Mouse (Mus musculus) right cerebral cortex, adult 2 months (tissue): ENCODE data around the gene Ctcf.
"Not testable (repeated sequence)": the region's sequence is repeated elsewhere in the genome, so short reads cannot be mapped to it uniquely, and the experiment has no call there.

ENCODE experiments used
- DNase-seq, 2 experiments: peaks; one replicate each; pipeline ENCODE4 v3.0.0; 2021 to 2022; ENCODE audit warnings: low spot score in 2 of 2

The Ctcf gene

DNA sequence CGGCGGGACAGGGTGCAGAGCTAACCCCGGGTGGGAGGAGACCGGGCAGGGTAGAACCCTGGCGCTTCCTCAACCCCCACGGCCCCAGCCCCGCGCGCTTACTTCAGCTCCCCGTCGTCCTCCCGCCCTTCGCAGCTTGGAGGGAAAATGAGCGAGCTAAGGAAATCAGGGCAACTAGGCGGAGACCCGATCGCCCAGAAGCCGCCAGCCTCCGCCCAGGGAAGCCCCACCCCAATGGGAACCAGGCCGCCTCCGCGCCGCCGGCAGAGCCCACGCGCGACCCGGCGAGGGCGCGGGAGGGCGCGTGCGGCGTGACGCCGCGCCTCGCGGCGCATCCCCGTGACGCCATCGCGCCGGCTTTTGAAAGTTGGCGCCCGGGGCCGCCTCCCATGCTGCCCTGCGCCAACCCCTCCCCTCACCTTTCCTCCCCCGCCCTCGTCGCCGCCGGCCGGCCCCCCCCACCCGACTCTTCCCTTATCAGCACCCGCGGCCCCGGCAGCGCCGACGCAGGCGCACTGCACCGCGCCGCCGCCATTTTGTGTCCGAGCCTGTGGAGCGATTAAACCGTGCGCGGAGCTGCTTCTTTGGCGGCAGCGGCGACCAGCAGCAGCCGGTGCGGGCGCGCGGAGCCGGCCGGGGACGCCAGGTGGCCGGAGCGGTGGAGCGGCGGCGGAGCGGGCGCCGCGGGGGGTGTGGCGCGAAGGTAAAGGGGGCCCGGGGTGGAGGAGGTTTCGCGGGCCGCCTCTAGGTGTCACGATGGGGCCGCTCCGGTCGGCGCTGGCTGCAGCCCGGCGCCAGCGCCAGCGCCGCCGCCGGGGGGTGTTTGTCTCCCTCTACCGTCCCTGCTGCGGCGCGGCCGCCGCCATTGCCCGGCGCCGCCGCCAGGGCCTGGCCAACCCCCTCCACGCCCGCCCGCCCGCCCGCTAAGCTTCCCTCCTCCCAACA is at the start of gene Ctcf:
Gene Ctcf, plus strand, starts transcription at position 551 of the 945 bp plus-strand sequence.
- peak; percentile 87 to 88 for DNase-seq

DNA sequence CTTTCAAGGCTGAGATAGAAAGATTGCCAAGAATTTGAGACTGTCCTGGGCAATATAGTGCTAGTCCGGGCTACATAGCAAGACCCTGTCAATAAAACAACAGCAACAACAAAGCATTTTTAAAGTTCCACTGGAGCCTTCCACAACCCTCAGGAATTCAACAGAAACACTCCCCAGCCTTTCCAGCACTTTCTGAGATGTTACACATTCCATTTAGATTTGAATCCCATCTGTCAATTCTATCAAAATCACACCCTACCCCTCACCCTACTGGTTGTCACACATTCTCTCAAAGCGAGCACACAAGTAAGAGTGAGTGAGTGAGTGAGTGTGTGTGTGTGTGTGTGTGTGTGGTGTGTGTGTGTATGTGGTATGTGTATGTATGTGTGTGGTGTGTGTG is 43.9 kb upstream of the Ctcf start:
- DNase-seq, result no peak

DNA sequence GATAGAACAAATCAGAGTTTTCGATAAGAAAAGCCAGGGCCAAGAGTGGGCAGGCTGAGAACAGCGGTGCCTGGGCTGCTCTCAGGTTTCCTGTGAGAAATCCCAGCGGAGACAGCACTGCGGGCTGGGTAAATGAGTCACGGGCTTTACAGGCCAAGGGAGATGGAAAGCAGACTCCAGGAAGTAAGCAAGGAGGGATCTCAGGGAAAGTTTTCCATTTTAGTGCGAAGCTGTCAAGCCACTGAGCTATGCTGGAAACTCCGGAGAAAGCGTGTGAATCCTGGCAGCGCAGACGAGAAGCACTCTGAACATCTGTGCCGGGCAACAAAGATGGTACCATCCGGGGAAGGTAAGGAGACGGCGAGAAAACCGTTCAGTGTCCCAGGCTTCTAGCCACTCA is 42.5 kb upstream of the Ctcf start:
- peak; percentile 59 to 62 for DNase-seq

DNA sequence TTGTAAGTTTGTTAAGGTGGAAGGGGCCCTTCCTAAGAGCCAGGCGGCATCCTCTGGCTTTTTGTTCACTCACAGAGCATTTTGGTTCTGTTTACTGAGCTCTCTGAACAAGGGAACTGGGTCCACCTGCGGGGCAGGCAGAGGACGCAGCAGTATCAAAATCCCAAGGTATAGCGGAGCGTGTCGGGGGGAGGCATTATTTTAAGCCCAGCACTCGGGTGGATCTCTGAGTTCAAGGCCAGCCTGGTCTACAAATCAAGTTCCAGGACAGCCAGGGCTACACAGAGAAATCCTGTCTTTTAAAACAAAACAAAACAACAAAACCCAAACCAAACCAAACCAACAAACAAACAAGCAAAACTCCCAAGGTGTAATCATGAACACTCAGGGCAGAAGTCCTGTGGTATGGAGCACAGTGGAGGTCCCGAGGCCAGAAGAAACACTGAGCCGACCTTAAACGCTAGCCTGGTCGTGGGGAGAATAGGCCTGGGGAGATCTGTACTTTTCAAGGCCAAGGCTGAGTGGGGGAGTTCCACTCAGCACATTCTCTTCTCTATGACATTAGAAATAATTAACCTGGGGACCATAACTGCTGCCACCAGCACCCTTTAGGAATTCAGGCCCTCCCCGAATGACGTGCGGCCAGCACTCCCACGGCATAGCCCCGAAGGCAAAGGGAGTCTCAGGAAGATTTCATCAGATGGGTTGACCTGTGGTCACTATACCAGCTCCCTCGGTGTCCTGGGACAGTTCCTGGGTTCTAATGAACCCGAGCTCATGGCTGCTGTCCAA is 41.7 kb upstream of the Ctcf start:
- DNase-seq, result no peak

DNA sequence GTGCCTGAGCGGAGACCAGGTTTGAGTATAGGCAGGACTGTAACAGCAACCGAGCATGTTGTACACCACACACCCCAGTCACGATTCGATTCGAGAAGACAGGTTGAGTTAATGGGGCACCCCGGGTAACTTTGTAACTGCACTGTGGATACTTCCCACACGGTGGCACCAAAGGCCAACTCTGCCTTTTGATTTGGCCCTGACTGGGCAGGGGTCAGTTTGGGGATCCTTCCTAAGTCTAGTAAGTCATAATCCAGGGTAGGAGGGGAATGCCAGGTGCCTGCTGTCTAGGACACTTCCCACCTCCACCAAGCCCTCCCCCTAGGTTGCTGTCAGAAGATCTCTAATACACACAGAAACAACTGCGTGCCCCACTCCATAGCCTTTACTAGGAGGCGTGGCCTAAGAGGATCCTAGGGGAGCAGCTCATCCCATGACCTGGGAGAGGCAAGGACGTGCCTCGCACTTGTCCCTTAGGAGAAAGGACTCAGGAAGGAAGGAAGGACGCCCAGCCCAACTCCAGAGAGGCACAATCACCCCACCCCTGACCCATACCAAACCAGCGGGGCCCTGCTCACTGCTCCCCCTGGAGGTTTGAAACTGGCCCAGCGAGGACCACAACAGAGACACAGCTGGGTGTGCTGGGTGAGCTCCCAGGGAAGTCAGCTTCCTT is 39.9 kb upstream of the Ctcf start:
- peak; percentile 53 to 65 for DNase-seq

DNA sequence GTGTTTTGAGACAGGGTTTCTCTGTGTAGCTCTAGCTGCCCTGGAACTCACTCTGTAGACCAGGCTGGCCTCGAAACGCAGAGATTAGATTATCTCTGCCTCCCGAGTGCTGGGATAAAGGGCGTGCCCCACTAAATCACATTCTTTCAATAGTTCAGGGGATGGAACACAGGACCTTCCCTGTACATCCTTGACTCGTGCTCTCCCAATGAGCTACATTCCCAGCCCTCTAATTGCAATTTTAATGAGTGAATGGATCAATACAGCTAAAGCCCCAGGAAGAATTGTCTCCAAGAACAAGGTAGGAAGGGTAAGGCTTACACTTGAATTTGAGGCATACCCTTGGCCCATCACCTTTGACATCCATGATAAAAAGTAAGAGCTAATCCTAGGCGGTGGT is 37.6 kb upstream of the Ctcf start:
- DNase-seq, result no peak

DNA sequence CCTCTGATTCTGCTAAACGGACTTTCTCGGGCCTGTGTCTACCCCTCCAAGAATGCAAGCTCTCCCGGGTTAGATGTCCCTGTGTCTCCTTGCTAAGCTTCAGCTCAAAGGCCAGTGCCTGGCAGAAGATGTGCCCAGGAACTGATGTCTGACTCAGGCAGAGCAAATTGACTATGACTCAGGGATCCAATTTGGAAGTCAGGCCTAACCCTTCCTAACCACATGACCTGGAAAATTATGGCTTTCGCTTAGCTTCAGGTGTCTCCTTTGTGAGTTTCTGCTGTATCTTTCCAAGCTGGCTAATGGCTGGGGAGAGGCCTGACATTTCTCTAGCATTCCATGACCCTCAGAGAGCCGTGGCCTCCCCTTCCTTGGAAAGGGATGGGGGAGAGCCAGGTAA is 35.1 kb upstream of the Ctcf start:
- no peak for DNase-seq

DNA sequence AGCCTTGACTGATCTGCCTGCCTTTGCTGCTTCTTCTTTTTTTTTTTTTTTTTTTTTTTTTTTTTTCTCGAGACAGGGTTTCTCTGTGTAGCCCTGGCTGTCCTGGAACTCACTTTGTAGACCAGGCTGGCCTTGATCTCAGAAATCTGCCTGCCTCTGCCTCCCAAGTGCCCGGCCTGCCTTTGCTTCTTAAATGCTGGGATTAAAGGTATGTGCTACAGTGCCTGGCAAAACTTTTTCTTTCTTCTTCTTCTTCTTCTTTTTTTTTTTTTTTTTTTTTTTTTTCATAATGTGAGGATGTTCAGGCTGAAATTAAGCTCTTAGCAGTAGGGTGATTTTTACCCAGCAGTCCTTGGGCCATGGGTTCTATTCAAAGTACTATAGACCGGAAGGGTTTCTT is 33.8 kb upstream of the Ctcf start:
- DNase-seq, result not testable (repeated sequence)

DNA sequence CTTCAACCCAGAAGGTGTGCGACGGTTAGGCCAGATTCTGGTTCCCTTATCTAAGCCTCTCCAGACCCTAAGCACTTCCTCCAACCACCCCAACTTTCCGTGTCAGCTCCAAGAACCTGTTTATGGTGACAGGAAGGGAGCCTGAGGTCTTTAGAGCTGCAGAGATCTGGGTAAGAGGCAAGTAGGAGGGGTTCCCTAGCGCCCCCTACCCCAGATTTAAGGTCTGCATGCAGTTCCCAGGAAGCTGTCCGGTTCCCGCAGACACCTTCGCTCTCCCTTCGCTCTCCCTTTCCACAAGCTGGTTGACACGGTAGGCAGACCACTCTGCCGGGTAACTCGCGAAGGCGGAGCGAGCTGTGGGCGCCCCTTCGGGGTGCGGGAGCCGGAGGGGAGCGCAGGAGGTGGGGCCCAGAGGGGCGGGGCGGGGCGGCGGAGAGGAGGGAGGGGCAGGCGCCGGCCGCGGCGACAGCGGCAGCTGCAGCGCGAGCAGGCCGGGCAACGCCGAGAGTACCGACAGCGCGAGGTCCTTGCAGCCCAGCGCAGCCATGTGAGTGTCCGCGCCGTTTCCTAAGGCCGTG is 31.5 kb upstream of the Ctcf start, which contains the start of gene Ripor1:
Gene Ripor1, plus strand, starts transcription at position 452 of the 578 bp plus-strand sequence.
- peak; percentile 68 to 77 for DNase-seq

DNA sequence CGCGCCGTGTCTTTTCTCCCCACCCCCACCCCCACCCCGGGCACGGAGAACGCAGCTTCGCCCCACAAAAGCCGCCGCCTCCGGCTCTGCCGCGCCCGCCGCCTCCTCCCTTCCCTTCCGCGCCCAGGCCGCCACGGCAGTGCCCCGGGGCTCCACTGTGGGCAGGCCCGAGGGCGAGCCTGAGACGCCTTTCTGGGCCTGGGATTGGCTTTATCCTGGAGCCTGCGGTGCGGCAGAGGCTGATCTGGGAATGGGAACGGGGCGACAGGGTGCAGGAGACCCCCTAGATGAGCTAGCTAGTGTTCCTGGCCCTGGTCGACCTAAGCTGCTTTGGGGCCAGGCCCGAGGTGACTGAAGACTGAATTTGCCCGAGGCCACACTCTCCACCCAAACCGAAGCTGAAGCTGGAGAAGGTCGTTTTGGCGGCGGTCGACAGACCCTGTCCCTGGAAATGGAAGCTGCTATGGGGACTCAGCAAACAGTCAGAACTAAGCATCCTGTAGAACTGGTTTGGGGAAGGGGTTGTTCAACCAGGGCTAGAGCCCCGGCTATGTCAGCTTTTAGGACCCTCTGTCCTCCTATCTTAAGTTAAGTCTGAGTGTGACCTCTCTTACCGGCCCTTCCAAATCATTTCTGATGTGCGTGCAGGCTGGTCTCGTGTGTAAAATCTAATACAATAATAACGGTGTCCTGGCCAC is 30.7 kb upstream of the Ctcf start:
- no peak for DNase-seq

DNA sequence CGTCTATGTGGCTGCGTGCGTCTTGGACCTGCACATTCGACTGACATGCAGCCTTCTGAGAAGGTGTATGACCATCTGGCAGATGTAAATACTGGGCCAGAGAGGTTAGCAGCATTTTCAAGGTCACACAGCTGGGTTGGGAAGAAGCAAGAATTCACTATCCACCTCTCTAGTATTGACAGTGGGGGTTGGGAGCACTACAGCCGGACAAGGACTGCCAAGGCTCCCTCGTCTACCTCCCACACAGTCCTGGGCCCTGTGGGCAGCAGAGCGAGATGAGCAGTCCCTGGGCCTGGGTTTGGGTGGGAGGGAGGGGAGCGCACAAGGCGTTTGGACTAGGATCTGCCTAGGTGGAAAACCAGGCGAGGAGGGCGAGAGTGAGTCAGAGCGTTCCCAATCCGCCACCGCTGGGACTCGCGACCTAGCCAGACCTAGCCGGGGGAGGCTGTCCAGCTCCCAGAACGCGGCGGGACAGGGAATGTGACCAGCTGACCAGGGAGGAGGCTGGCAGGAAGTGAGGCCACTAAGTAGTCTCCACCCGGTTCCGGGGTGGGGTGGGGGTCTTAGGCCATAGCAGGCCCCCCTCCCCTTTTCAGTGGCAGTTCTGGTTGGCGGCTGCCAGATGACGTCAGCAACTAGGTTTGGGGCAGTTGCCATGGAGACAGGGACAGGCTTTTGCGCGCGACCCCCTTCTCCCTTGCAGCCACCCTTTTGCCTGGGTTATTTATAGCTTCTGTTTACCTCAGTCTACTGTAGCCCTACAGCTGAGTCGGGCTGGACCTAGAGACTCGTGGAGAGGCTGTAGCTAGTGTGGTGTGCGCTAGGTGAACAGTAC is 30.0 kb upstream of the Ctcf start:
- DNase-seq, result peak; percentile 82 to 88

DNA sequence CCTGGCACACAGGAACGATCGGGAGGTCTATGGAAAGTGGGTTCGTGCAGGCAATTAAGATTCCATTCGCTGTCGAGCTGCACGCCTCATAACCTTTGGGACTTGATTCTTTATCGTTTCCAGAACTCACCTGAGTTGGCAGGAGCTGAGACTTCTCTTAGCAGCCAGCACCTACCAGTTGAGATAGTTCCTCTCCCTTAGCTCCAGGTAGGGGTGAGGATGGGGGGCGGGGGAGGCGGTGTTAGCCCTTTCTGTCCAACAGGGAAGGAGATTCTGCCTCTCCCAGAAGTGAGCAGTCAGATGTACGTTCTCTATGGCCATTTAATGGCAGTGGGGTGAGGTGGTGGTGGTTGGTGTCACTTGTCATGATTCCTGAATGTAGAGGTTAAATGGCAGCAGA is 29.3 kb upstream of the Ctcf start:
- DNase-seq, result no peak

DNA sequence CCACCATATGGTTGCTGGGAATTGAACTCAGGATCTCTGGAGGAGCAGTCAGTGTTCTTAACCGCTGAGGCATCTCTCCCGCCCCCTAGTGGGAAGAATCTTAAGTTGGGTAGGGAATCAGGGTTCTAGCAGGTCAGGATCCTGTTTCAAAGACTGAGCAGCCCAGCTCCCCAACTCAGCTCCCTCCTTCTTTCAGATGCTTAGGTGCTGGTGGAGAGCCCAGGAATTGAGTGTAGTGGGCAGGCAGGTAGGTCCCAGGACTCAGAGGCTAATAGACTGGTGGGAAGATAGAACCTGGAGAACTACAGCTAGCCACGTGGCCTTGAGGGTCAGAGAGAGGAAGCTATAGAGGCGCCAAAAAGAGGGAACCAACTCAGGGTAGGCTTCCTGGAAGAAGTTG is 28.7 kb upstream of the Ctcf start:
- no peak for DNase-seq

DNA sequence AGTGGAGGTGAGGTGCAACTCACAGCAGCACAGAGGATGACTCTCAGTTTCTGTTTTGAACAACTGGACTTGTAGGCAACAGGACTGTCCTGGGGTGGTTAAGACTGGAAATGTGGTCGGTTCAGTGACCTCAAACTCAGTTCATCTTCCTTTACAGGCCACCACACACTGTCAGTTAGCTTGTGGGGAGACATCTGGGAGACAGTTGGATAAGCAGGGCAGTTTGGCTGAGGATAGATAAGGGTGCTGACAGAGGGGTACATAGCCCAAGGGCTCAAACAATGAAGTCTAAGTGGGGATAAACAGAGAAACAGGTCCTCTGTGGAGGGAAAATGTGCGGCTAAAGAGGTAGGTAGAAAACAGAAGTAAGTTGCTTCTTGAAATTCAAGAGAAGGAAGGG is 27.0 kb upstream of the Ctcf start:
- DNase-seq, result no peak

DNA sequence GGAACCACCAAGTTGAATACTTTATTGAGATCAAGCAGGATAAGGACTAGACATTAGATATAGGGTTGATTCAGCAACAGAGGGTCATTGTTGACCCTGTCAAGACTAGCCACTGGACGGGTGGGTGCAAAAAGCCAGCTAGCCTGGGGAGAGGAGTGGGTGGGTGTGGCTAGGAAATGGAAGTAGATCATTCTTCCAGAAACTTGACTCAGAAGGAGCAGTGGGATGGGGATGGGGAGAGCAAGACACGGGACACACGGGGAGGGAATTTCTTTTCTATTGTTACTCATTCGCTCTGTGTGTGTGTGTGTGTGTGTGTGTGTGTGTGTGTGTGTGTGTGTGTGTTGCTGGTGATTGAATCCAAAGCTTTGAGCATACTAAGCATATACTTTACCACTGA is 26.6 kb upstream of the Ctcf start:
- no peak for DNase-seq

DNA sequence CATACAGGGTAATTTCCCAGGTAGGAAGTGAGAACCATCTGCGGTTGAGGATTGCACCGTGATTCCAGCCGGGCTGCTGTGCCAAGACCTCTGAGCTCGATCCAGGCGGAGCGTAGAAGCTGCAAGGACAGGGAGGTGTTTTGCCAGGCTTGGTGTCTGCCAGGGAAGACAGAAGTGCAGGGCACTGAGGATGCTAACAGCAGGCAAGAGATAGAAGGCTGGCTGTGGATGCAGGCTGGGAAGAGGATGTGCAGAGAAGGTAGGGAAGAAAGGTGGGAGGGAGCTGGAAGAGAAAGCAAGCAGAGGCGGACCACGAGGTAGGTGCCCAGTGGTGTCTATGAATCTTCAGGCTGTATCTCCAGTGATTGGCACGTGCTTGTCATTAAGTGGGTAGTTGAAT is 24.5 kb upstream of the Ctcf start:
- no peak for DNase-seq

DNA sequence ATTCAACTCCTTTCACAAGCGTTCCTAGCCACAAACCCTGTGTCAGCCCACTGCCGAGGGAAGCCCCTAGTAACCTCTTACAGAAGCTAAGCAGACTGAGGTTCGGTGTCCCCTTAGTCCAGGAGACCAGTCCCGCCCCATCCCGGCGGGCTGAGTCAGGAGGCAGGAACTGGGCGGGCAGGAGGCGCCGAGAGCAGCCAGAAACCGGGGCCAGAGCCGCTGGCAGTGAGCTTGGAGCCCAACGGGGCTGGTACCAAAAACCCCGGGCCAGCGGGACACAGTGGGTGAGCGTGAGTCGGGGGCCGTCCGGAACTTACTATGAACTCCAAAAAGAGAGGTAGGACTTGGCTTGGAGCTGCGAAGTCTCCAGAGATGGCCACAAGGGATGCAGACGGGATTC is 23.3 kb upstream of the Ctcf start:
- DNase-seq, result no peak

DNA sequence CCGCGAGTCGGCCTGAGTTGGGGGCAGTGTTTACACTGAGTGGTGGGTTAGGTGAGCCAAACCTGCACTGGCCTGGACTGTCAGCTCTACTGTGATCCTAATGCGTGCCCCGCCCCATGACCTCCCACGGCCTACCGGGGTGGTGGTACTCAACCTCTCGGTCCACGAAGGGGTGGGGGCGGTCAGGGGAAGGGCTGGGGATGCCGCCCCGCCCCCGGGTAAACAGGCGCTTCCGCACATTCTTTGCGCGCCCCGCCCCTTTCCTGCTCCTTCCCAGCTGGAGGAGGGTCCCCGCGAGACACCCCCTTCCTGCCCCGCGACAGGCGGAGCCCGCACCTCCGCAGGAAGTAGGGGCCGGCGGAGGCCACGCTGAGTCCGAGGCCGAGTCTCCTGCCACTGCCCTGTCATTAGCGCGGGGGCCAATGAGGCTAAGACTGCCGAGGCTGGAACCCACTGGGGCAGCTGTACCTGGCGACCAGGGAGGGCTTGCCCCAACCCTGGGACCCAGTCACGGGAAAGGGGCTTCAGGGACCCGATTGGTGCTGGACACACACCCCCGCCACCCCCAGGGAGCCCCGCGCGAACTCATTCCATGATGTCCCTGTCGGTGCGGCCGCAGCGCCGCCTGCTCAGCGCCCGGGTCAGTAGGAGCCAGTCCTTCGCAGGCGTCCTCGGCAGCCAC is 22.4 kb upstream of the Ctcf start:
- no peak for DNase-seq

DNA sequence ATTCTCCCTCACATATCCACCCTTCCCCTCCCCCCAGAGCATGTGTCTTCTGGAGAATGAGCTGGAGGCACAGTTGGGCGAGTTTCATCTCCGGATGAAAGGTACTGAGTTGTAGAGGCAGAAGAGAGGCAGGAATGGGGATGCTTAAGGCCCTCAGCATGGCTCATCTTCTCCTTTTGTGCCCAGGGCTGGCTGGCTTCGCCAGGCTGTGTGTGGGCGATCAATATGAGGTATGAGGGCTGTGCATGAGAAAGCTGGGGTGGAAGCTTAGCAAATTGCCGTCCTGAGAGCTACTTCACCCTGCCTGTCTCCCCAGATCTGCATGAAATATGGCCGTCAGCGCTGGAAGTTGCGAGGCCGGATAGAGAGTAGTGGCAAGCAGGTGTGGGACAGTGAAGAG is 20.4 kb upstream of the Ctcf start:
- peak in 1 of 2 experiments; percentile 60 for DNase-seq
